ENCODE assay signal across 22 mouse cellular contexts in genomic region chr6:12122759-12123158, GRCm38 (mm10).
DNase-seq lines count a peak whose midpoint lies in the region; ATAC-seq and TF ChIP-seq lines count a peak whose summit lies in the region.
"Had no signal": no experiment of that assay in that cellular context is flagged by ENCODE, and none has a peak within 500 bp of the region (broad histone marks: within the 10 kb centered on the region; RNA-seq: fewer than 3 reads in every experiment).

No protein-coding gene starts in this region.

- no peak for DNase-seq in lung, postnatal 4 days
- DNase-seq in lung, postnatal 0 days (ENCODE audit: low spot score) = peak; percentile 67
- DNase-seq in lung, postnatal 36 days = no peak
- DNase-seq in neural tube, embryonic 10.5 days (ENCODE audit: extremely low spot score, low spot score) = no peak
- DNase-seq: adrenal gland, adult 2 months; adrenal gland, postnatal 10 days; adrenal gland, postnatal 25 days; cerebellum, adult 11 months; cerebellum, adult 18-20 months; cerebellum, adult 8-10 months; cerebellum, adult 9-11 months; cerebellum, postnatal 14 days; cerebellum, postnatal 36 days; embryo, embryonic 11 days had no signal

- H3K4me1 ChIP-seq in lung, embryonic 15.5 days = peaks cover 16% of the 10 kb centered on the region
- no peaks in the 10 kb centered on the region; the same call in 1 of the 2 replicates for H3K4me1 ChIP-seq in lung, postnatal 0 days (ENCODE audit: insufficient read depth, low read depth, low read length)
- H3K4me1 ChIP-seq in neural tube, embryonic 13.5 days (replicated peaks) = peaks cover 15% of the 10 kb centered on the region; the same call in 1 of the 2 replicates
- H3K4me1 ChIP-seq: embryonic facial prominence, embryonic 15.5 days had no signal

- no peaks in the 10 kb centered on the region for H3K27me3 ChIP-seq in lung, embryonic 15.5 days
- H3K27me3 ChIP-seq in lung, postnatal 0 days (replicated peaks; ENCODE audit: insufficient read depth, low read length) = no peaks in the 10 kb centered on the region
- no peaks in the 10 kb centered on the region for H3K27me3 ChIP-seq in neural tube, embryonic 13.5 days
- H3K27me3 ChIP-seq: embryonic facial prominence, embryonic 13.5 days; embryonic facial prominence, embryonic 15.5 days; forebrain, embryonic 12.5 days had no signal

- TF ChIP-seq EP300 in lung, postnatal 0 days (IDR thresholded peaks at IDR 0.05) = no peak

- H3K9me3 ChIP-seq in lung, embryonic 15.5 days = no peaks in the 10 kb centered on the region
- no peaks in the 10 kb centered on the region for H3K9me3 ChIP-seq in lung, postnatal 0 days (ENCODE audit: low read length)
- no peaks in the 10 kb centered on the region for H3K9me3 ChIP-seq in neural tube, embryonic 13.5 days
- H3K9me3 ChIP-seq: embryonic facial prominence, embryonic 13.5 days; embryonic facial prominence, embryonic 15.5 days; forebrain, embryonic 10.5 days; forebrain, embryonic 12.5 days had no signal

- peak; percentile 87 for ATAC-seq in lung, embryonic 15.5 days (ENCODE audit: borderline replicate concordance, extremely low read depth, low FRiP score, low TSS enrichment)
- ATAC-seq in lung, postnatal 0 days = peak; percentile 63
- ATAC-seq in neural tube, embryonic 13.5 days (ENCODE audit: low read depth) = no peak
- ATAC-seq: forebrain, embryonic 14.5 days had no signal

- H3K27ac ChIP-seq in lung, embryonic 15.5 days = peak overlapping the region; percentile 22; the same call in 1 of the 2 replicates
- H3K27ac ChIP-seq in lung, postnatal 0 days (ENCODE audit: low read length) = no peak overlapping the region
- 0 out of 2 replicates have a peak overlapping the region, but pooled peaks have one; percentile 9 for H3K27ac ChIP-seq in neural tube, embryonic 13.5 days (replicated peaks)
- H3K27ac ChIP-seq: embryonic facial prominence, embryonic 13.5 days; embryonic facial prominence, embryonic 15.5 days; forebrain, embryonic 10.5 days; forebrain, embryonic 12.5 days had no signal

- H3K9ac ChIP-seq in lung, embryonic 15.5 days = no peak overlapping the region
- H3K9ac ChIP-seq in lung, postnatal 0 days (replicated peaks; ENCODE audit: low read depth) = no peak overlapping the region
- H3K9ac ChIP-seq in neural tube, embryonic 13.5 days = no peak overlapping the region
- H3K9ac ChIP-seq: embryonic facial prominence, embryonic 13.5 days; embryonic facial prominence, embryonic 15.5 days; forebrain, embryonic 12.5 days had no signal

- H3K4me2 ChIP-seq in lung, embryonic 15.5 days = no peak overlapping the region
- no peak overlapping the region for H3K4me2 ChIP-seq in lung, postnatal 0 days (replicated peaks; ENCODE audit: low read depth, low read length)
- no peak overlapping the region for H3K4me2 ChIP-seq in neural tube, embryonic 13.5 days
- H3K4me2 ChIP-seq: embryonic facial prominence, embryonic 13.5 days; embryonic facial prominence, embryonic 15.5 days; forebrain, embryonic 12.5 days had no signal

- no peak overlapping the region for H3K4me3 ChIP-seq in lung, embryonic 15.5 days
- H3K4me3 ChIP-seq in lung, postnatal 0 days (ENCODE audit: low read depth, low read length) = no peak overlapping the region
- no peak overlapping the region for H3K4me3 ChIP-seq in neural tube, embryonic 13.5 days
- H3K4me3 ChIP-seq: embryonic facial prominence, embryonic 13.5 days; embryonic facial prominence, embryonic 15.5 days; erythroblast, embryonic 14.5 days; forebrain, embryonic 10.5 days; forebrain, embryonic 12.5 days had no signal

- H3K36me3 ChIP-seq in lung, embryonic 15.5 days = no peaks in the 10 kb centered on the region
- no peaks in the 10 kb centered on the region for H3K36me3 ChIP-seq in lung, postnatal 0 days (ENCODE audit: insufficient read depth, low read length)
- H3K36me3 ChIP-seq in neural tube, embryonic 13.5 days = no peaks in the 10 kb centered on the region
- H3K36me3 ChIP-seq: embryonic facial prominence, embryonic 13.5 days; embryonic facial prominence, embryonic 15.5 days; forebrain, embryonic 10.5 days; forebrain, embryonic 12.5 days had no signal

- TF ChIP-seq CTCF in lung, postnatal 0 days (IDR thresholded peaks at IDR 0.05) = no peak
